8 mouse cellular contexts compared by ENCODE assay signal in genomic region chr13:41571368-41572350, GRCm38 (mm10). TPM values are rescaled to one million over a fixed set of nuclear protein-coding genes. Genes with fewer than 3 reads are reported as not detected.
A peak's percentile ranks its signal among the peaks of the same experiment; 100 is the strongest.
DNase-seq lines count a peak whose midpoint lies in the region; ATAC-seq and TF ChIP-seq lines count a peak whose summit lies in the region.

No protein-coding gene starts in this region.

- H3K4me2 ChIP-seq in kidney, embryonic 15.5 days: no peak overlapping the region
- peak overlapping the region; percentile 21; the same call in 1 of the 2 replicates for H3K4me2 ChIP-seq in forebrain, postnatal 0 days (ENCODE audit: low read depth)
- H3K4me2 ChIP-seq in hindbrain, embryonic 15.5 days: peak overlapping the region; percentile 26
- H3K4me2 ChIP-seq in midbrain, embryonic 12.5 days (replicated peaks): peak overlapping the region; percentile 41

- no peaks in the 10 kb centered on the region for H3K27me3 ChIP-seq in kidney, embryonic 15.5 days
- H3K27me3 ChIP-seq in cerebellum, adult 2 months (ENCODE audit: control insufficient read depth, insufficient read depth, low read length): no peaks in the 10 kb centered on the region; the same call in 1 of the 2 replicates
- no peaks in the 10 kb centered on the region for H3K27me3 ChIP-seq in forebrain, postnatal 0 days (ENCODE audit: insufficient read depth, low read length)
- H3K27me3 ChIP-seq in hindbrain, embryonic 15.5 days: no peaks in the 10 kb centered on the region
- 0 out of 2 replicates have a peak, but pooled peaks cover 3% of the 10 kb centered on the region for H3K27me3 ChIP-seq in midbrain, embryonic 12.5 days

- H3K36me3 ChIP-seq in kidney, embryonic 15.5 days: no peaks in the 10 kb centered on the region
- H3K36me3 ChIP-seq in forebrain, postnatal 0 days (ENCODE audit: insufficient read depth): no peaks in the 10 kb centered on the region
- H3K36me3 ChIP-seq in hindbrain, embryonic 15.5 days: no peaks in the 10 kb centered on the region
- H3K36me3 ChIP-seq in midbrain, embryonic 12.5 days: no peaks in the 10 kb centered on the region

- DNase-seq in kidney, adult 11 months: peak; percentile 72
- peak; percentile 52 to 79 for DNase-seq in cerebellum, adult 2 months
- peak; percentile 96 for DNase-seq in forebrain, postnatal 0 days
- peak; percentile 75 to 84 for DNase-seq in left cerebral cortex, adult 2 months (ENCODE audit: extremely low spot score in 1 of 2, low spot score in 2 of 2)
- peak; percentile 60 for DNase-seq in right cerebral cortex, postnatal 4 days

- 0 out of 2 replicates have a peak, but pooled peaks cover 3% of the 10 kb centered on the region for H3K9me3 ChIP-seq in kidney, embryonic 15.5 days (replicated peaks)
- H3K9me3 ChIP-seq in forebrain, postnatal 0 days (ENCODE audit: low read length): 0 out of 2 replicates have a peak, but pooled peaks cover 5% of the 10 kb centered on the region
- no peaks in the 10 kb centered on the region for H3K9me3 ChIP-seq in hindbrain, embryonic 15.5 days
- H3K9me3 ChIP-seq in midbrain, embryonic 12.5 days: no peaks in the 10 kb centered on the region

- TF ChIP-seq CTCF in cerebellum, adult 2 months (IDR thresholded peaks at IDR 0.05; ENCODE audit: borderline replicate concordance, insufficient read depth, low read depth, low read length): peak; percentile 68; the same call in 1 of the 2 replicates
- TF ChIP-seq CTCF in forebrain, postnatal 0 days (IDR thresholded peaks at IDR 0.05; ENCODE audit: low read depth): peak; percentile 98
- TF ChIP-seq CTCF in left cerebral cortex, adult 2 months (IDR thresholded peaks at IDR 0.05): peak; percentile 96

- 49% methylated on average over 13 of the region's 13 CpGs for WGBS in kidney, embryonic 15.5 days
- WGBS in cerebellum, adult 2 months: 31% methylated on average over 13 of the region's 13 CpGs
- WGBS in forebrain, postnatal 0 days: 8% methylated on average over 13 of the region's 13 CpGs
- WGBS in hindbrain, embryonic 15.5 days: 21% methylated on average over 13 of the region's 13 CpGs
- 22% methylated on average over 13 of the region's 13 CpGs for WGBS in midbrain, embryonic 12.5 days

- no peak overlapping the region for H3K4me3 ChIP-seq in kidney, embryonic 15.5 days (replicated peaks)
- no peak overlapping the region for H3K4me3 ChIP-seq in cerebellum, adult 2 months (replicated peaks; ENCODE audit: insufficient read depth, low read depth, low read length)
- H3K4me3 ChIP-seq in forebrain, postnatal 0 days (ENCODE audit: low read depth, low read length): no peak overlapping the region
- H3K4me3 ChIP-seq in hindbrain, embryonic 15.5 days: no peak overlapping the region
- H3K4me3 ChIP-seq in left cerebral cortex, adult 2 months: no peak overlapping the region
- H3K4me3 ChIP-seq in midbrain, embryonic 12.5 days: no peak overlapping the region

- ATAC-seq in kidney, embryonic 15.5 days (replicated peaks; ENCODE audit: low FRiP score): no peak
- ATAC-seq in forebrain, postnatal 0 days: peak; percentile 79
- 0 out of 2 replicates have a peak, but pooled peaks have one; percentile 71 for ATAC-seq in hindbrain, embryonic 15.5 days (ENCODE audit: low FRiP score, low read depth)
- no peak for ATAC-seq in midbrain, embryonic 12.5 days (ENCODE audit: low FRiP score, low read depth)

- no peak overlapping the region for H3K27ac ChIP-seq in kidney, embryonic 15.5 days
- H3K27ac ChIP-seq in cerebellum, adult 2 months (ENCODE audit: insufficient read depth, low read length): no peak overlapping the region
- no peak overlapping the region for H3K27ac ChIP-seq in forebrain, postnatal 0 days (ENCODE audit: low read depth, low read length)
- peak overlapping the region; percentile 12; the same call in 1 of the 2 replicates for H3K27ac ChIP-seq in hindbrain, embryonic 15.5 days (replicated peaks)
- no peak overlapping the region for H3K27ac ChIP-seq in left cerebral cortex, adult 2 months
- H3K27ac ChIP-seq in midbrain, embryonic 12.5 days (replicated peaks): 0 out of 2 replicates have a peak overlapping the region, but pooled peaks have one; percentile 25

- peaks cover 10% of the 10 kb centered on the region for H3K4me1 ChIP-seq in kidney, embryonic 15.5 days
- no peaks in the 10 kb centered on the region for H3K4me1 ChIP-seq in cerebellum, adult 2 months (ENCODE audit: control insufficient read depth, insufficient read depth, low read length)
- peaks cover 2% of the 10 kb centered on the region; the same call in 1 of the 2 replicates for H3K4me1 ChIP-seq in forebrain, postnatal 0 days (ENCODE audit: insufficient read depth)
- H3K4me1 ChIP-seq in hindbrain, embryonic 15.5 days (replicated peaks): peaks cover 8% of the 10 kb centered on the region; the same call in 1 of the 2 replicates
- H3K4me1 ChIP-seq in midbrain, embryonic 12.5 days: peaks cover 10% of the 10 kb centered on the region

- intact Hi-C loops in left cerebral cortex, adult 2 months (cut with DNase I): loop anchor here (1.0 to 5.0 kb wide), 4 partner anchors 63 to 789 kb away; no protein-coding TSS in a partner anchor

- TF ChIP-seq POLR2A in cerebellum, adult 2 months (IDR thresholded peaks at IDR 0.05; ENCODE audit: borderline replicate concordance, insufficient read depth, low read length): no peak

- H3K9ac ChIP-seq in kidney, embryonic 15.5 days: no peak overlapping the region
- no peak overlapping the region for H3K9ac ChIP-seq in forebrain, postnatal 0 days
- no peak overlapping the region for H3K9ac ChIP-seq in hindbrain, embryonic 15.5 days
- no peak overlapping the region for H3K9ac ChIP-seq in midbrain, embryonic 12.5 days (replicated peaks)

RNA-seq across cellular contexts. Expression of gene Tmem170b, which starts 34.0 kb away (rescaled TPM):
- polyA plus RNA-seq in kidney, embryonic 15.5 days (2015; fragmentation: Nextera tagmentation; extraction: Ambion mirVana): 9.5 and 10.2 TPM in 2 replicates
- polyA plus RNA-seq in cerebellum, adult 2 months (2012; rRNA removed): 19.9 and 21.6 TPM in 2 replicates
- 32.9 and 35.6 TPM in 2 replicates for total RNA-seq in forebrain, postnatal 0 days (2014; rRNA removed)
- 19.2 and 33.7 TPM in 2 replicates for polyA plus RNA-seq in forebrain, postnatal 0 days (2015; fragmentation: Nextera tagmentation; extraction: Ambion mirVana)
- 42.9 and 47.3 TPM in 2 replicates for polyA plus RNA-seq in hindbrain, embryonic 15.5 days (2015; fragmentation: Nextera tagmentation; extraction: Ambion mirVana)
- total RNA-seq in left cerebral cortex, adult 2 months (2021): 10 to 100 TPM; 92.6 to 93.1 TPM
- 26.6 and 29.4 TPM in 2 replicates for polyA plus RNA-seq in midbrain, embryonic 12.5 days (2016; fragmentation: Nextera tagmentation; extraction: Ambion mirVana)

Comparison
In these comparisons a context has a peak if more than half of its experiments do, and no peak if none do; other contexts are left out.
1. ATAC-seq: peak in forebrain, postnatal 0 days (single experiment) and hindbrain, embryonic 15.5 days (single experiment); none in kidney, embryonic 15.5 days (single experiment) and midbrain, embryonic 12.5 days (single experiment).
2. H3K27ac ChIP-seq: peak in hindbrain, embryonic 15.5 days (single experiment) and midbrain, embryonic 12.5 days (single experiment); none in kidney, embryonic 15.5 days (single experiment), cerebellum, adult 2 months (single experiment), forebrain, postnatal 0 days (single experiment) and left cerebral cortex, adult 2 months (single experiment).
3. Peak in every context shown above with its lines, with median percentiles within 50 percentile points of each other: DNase-seq and CTCF ChIP-seq.